Mouse (Mus musculus) cerebellum, adult 2 months (tissue): ENCODE measurements around the gene Abce1.

ENCODE experiments used
- CTCF ChIP-seq: fragments of 200-500 bp; IDR thresholded peaks from 2 replicates; pipeline ENCODE4 v1.5.1; 2011; ENCODE audit warnings: low read depth, mild to moderate bottlenecking, control low read depth, low read length, moderate library complexity, borderline replicate concordance; ENCODE audit not compliant: insufficient read depth
- POLR2A ChIP-seq: fragments of 200-500 bp; IDR thresholded peaks from 2 replicates; pipeline ENCODE4 v1.6.1; 2011; ENCODE audit warnings: low read length, control low read depth, borderline replicate concordance; ENCODE audit not compliant: insufficient read depth

- TF ChIP-seq CTCF = no peak
- TF ChIP-seq POLR2A = no peak
These were observed 11.8 kb upstream of the Abce1 start for GRCm38 (mm10) chr8:79723308-79723707.
